Mouse (Mus musculus) thymus, adult 2 months (tissue): ENCODE results near the gene Msl1.

Source experiments
- CTCF ChIP-seq: fragments of 200-500 bp; IDR thresholded peaks from 2 replicates; pipeline ENCODE4 v1.5.1; 2012; ENCODE audit warnings: mild to moderate bottlenecking, control low read depth, low read length, moderate library complexity, borderline replicate concordance; ENCODE audit not compliant: control insufficient read depth, poor library complexity, insufficient read depth; ENCODE audit errors: extremely low read depth
- POLR2A ChIP-seq: fragments of 200-500 bp; IDR thresholded peaks from 2 replicates; pipeline ENCODE4 v1.6.1; 2012; ENCODE audit warnings: mild to moderate bottlenecking, low read length, control low read depth, moderate library complexity; ENCODE audit not compliant: control insufficient read depth, poor library complexity, insufficient read depth; ENCODE audit errors: extremely low read depth

DNA sequence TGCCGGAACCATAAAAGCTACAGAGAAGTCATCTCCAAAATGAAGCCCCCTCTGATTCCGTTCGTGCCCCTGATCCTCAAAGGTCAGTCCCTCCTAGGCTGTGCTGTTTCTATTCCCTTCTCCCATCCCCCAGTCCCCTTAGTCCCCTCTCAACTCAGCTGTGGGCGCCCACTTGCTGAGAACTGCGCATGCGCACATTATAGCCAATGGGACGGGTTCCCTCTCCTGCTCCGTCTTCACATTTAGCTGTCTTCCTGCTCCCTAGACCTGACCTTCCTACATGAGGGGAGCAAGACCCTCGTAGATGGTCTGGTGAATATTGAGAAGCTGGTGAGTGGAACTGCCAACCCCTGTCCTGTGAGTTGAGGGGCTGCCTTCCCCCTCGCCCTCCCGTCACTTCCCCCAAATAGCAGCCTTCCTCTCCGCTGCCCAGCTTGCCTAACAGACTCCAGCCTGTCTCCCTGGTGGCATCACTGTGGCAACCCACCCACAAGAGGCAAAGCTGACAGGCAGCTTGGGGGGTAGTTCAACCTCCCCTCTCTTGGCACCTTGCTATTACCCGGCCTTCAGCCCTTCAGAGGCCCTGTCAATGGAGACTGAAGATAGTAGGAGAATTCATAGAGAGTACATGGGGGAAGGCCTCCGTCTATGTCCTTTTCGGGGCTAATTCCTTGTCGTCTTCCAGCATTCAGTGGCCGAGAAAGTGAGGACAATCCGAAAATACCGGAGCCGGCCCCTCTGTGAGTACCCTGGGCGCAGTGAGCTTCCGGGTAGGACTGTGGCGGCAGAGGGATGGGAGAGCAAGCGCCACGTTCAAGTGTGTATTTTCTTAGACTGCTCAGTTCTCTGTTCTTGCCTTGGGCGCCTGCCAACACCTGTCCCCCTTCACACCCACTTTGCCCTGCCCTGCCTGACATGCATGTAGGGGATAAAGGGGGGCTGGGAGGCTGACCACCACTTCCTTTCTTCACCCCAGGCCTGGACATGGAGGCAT, 55.1 kb downstream of the Msl1 start:
- TF ChIP-seq CTCF: no peak
- TF ChIP-seq POLR2A: no peak
